Mouse (Mus musculus): Measurements from ENCODE around the gene Ralgps2. TPM values are rescaled to one million over a fixed set of nuclear protein-coding genes. Genes with fewer than 3 reads are reported as not detected.

The Ralgps2 gene
- 8.4 and 10.5 TPM in 2 replicates for polyA plus RNA-seq (2012; rRNA removed; ENCODE audit: low replicate concordance)

GRCm38 (mm10) chr1:156939251-156940141 lies at the start of gene Ralgps2:
Ralgps2 (minus strand) TSS chr1:156939626.

GRCm38 (mm10) chr1:156838177-156838576 lies 101.2 kb downstream of the Ralgps2 start, which contains the start of gene Angptl1:
Angptl1 (plus strand) TSS chr1:156838562.

Other genes starting within 250 kb of the Ralgps2 start
- 9.1 and 11.4 TPM in 2 replicates for gene Fam20b, start 220.5 kb downstream of the Ralgps2 start, polyA plus RNA-seq (2012; rRNA removed; ENCODE audit: low replicate concordance)
- gene Angptl1, start 101.1 kb downstream of the Ralgps2 start, polyA plus RNA-seq (2012; rRNA removed; ENCODE audit: low replicate concordance): 0.96 and 1.9 TPM in 2 replicates
- gene Tex35, start 169.1 kb upstream of the Ralgps2 start, polyA plus RNA-seq (2012; rRNA removed; ENCODE audit: low replicate concordance): not detected in 2 replicates